ENCODE assay signal across 17 mouse cellular contexts in genomic region chrX:99632211-99632775, GRCm38 (mm10).
DNase-seq lines count a peak whose midpoint lies in the region; ATAC-seq and TF ChIP-seq lines count a peak whose summit lies in the region.
"Had no signal": no experiment of that assay in that cellular context is flagged by ENCODE, and none has a peak within 500 bp of the region (broad histone marks: within the 10 kb centered on the region; RNA-seq: fewer than 3 reads in every experiment).

No protein-coding gene starts in this region.

- H3K9me3 ChIP-seq in kidney, embryonic 15.5 days (replicated peaks), result no peaks in the 10 kb centered on the region
- H3K9me3 ChIP-seq in heart, embryonic 12.5 days (replicated peaks), result no peaks in the 10 kb centered on the region
- H3K9me3 ChIP-seq: liver, embryonic 13.5 days; neural tube, embryonic 15.5 days had no signal

- no peak overlapping the region for H3K4me3 ChIP-seq in kidney, embryonic 15.5 days (replicated peaks)
- no peak overlapping the region for H3K4me3 ChIP-seq in heart, embryonic 12.5 days
- H3K4me3 ChIP-seq: liver, embryonic 13.5 days; neural tube, embryonic 15.5 days had no signal

- no peaks in the 10 kb centered on the region for H3K36me3 ChIP-seq in kidney, embryonic 15.5 days
- H3K36me3 ChIP-seq in heart, embryonic 12.5 days, result no peaks in the 10 kb centered on the region
- H3K36me3 ChIP-seq: liver, embryonic 13.5 days; neural tube, embryonic 15.5 days had no signal

- no peak overlapping the region for H3K27ac ChIP-seq in kidney, embryonic 15.5 days
- H3K27ac ChIP-seq in heart, embryonic 12.5 days (ENCODE audit: poor library complexity, severe bottlenecking), result no peak overlapping the region
- H3K27ac ChIP-seq: liver, embryonic 13.5 days; neural tube, embryonic 15.5 days had no signal

- TF ChIP-seq CTCF in brain, embryonic 14.5 days (IDR thresholded peaks at IDR 0.05; ENCODE audit: borderline replicate concordance, extremely low read depth, insufficient read depth, insufficient read length), result no peak

- H3K4me2 ChIP-seq in kidney, embryonic 15.5 days, result no peak overlapping the region
- H3K4me2 ChIP-seq in heart, embryonic 12.5 days, result no peak overlapping the region
- H3K4me2 ChIP-seq: heart, embryonic 11.5 days; liver, embryonic 13.5 days; neural tube, embryonic 15.5 days had no signal

- peak; percentile 82 to 86 for DNase-seq in kidney, adult 8-10 months
- DNase-seq in adipocyte (ENCODE audit: low spot score), result peak; percentile 79
- DNase-seq in brain, embryonic 14.5 days (ENCODE audit: low read depth), result peak; percentile 74
- DNase-seq in lung, postnatal 14 days, result peak; percentile 34
- no peak for DNase-seq in thymus, postnatal 0 days (ENCODE audit: low spot score)
- DNase-seq: cerebellum, adult 18-20 months; gastrocnemius, postnatal 14 days; liver, embryonic 13.5 days; right cerebral cortex, postnatal 14 days; thymus, adult 2 months had no signal

- H3K4me1 ChIP-seq in kidney, embryonic 15.5 days, result no peaks in the 10 kb centered on the region
- no peaks in the 10 kb centered on the region for H3K4me1 ChIP-seq in heart, embryonic 12.5 days (replicated peaks)
- H3K4me1 ChIP-seq: liver, embryonic 13.5 days; neural tube, embryonic 15.5 days had no signal

- ATAC-seq in kidney, embryonic 15.5 days (replicated peaks; ENCODE audit: low FRiP score), result no peak
- ATAC-seq in heart, embryonic 12.5 days (ENCODE audit: insufficient number of reproducible peaks, low FRiP score), result no peak
- ATAC-seq: CD4-positive, CD25-positive, alpha-beta regulatory T cell, adult 4 months; forebrain, embryonic 16.5 days; intestine, embryonic 16.5 days had no signal

- 75% methylated on average over 2 of the region's 2 CpGs for WGBS in kidney, embryonic 15.5 days
- 42% methylated on average over 2 of the region's 2 CpGs for WGBS in heart, embryonic 12.5 days

- H3K9ac ChIP-seq in kidney, embryonic 15.5 days, result no peak overlapping the region
- no peak overlapping the region for H3K9ac ChIP-seq in heart, embryonic 12.5 days
- H3K9ac ChIP-seq: liver, embryonic 13.5 days; neural tube, embryonic 15.5 days had no signal

- peaks cover 57% of the 10 kb centered on the region for H3K27me3 ChIP-seq in kidney, embryonic 15.5 days
- peaks cover 30% of the 10 kb centered on the region for H3K27me3 ChIP-seq in heart, embryonic 12.5 days (replicated peaks)

- no peak for TF ChIP-seq POLR2A in brain, embryonic 14.5 days (IDR thresholded peaks at IDR 0.05; ENCODE audit: borderline replicate concordance, extremely low read depth, insufficient read depth, insufficient read length, poor library complexity, severe bottlenecking)
